Mouse (Mus musculus) midbrain, postnatal 0 days (tissue): Measurements from ENCODE around the gene Gvin1. TPM values are rescaled to one million over a fixed set of nuclear protein-coding genes. Genes with fewer than 3 reads are reported as not detected.
"Not testable (repeated sequence)": the region's sequence is repeated elsewhere in the genome, so short reads cannot be mapped to it uniquely, and the experiment has no call there.

Experiments used
- ATAC-seq: fragments of 200-750 bp; cut with Nextera tagmentation; 2 replicates; pipeline ENCODE4 v1.8.0; 2017; ENCODE audit warnings: moderate number of reproducible peaks, mild to moderate bottlenecking, moderate TSS enrichment, moderate library complexity; ENCODE audit not compliant: low FRiP score
- DNase-seq: peaks from one replicate; pipeline ENCODE4 v3.0.0-alpha.2; 2015; ENCODE audit warnings: low spot score
- H3K27ac ChIP-seq: fragments of 300-500 bp; sonication (generic); 2 replicates; pipeline ENCODE4 v1.5.1; 2014; ENCODE audit warnings: low read depth, mild to moderate bottlenecking, low read length, mixed read lengths
- H3K27me3 ChIP-seq: fragments of 300-500 bp; sonication (generic); 2 replicates; pipeline ENCODE4 v1.6.1; 2014; ENCODE audit warnings: low read length, control low read depth, mixed read lengths; ENCODE audit not compliant: insufficient read depth
- H3K36me3 ChIP-seq: fragments of 300-500 bp; sonication (generic); 2 replicates; pipeline ENCODE4 v1.6.1; 2014; ENCODE audit warnings: low read length, control low read depth, mixed read lengths; ENCODE audit not compliant: insufficient read depth
- H3K4me1 ChIP-seq: fragments of 300-500 bp; sonication (generic); 2 replicates; pipeline ENCODE4 v1.6.1; 2014; ENCODE audit warnings: mild to moderate bottlenecking, control low read depth, antibody characterized with exemption, low read length, mixed read lengths; ENCODE audit not compliant: insufficient read depth
- H3K4me2 ChIP-seq: fragments of 300-500 bp; sonication (generic); 2 replicates; pipeline ENCODE4 v1.6.1; 2014; ENCODE audit warnings: low read depth, mild to moderate bottlenecking, low read length, mixed read lengths; ENCODE audit not compliant: poor library complexity, severe bottlenecking
- H3K4me3 ChIP-seq: fragments of 300-500 bp; sonication (generic); 2 replicates; pipeline ENCODE4 v1.5.1; 2014; ENCODE audit warnings: low read depth, mild to moderate bottlenecking, low read length, moderate library complexity
- H3K9ac ChIP-seq: fragments of 300-500 bp; sonication (generic); replicated peaks from 2 replicates; pipeline ENCODE4 v1.6.1; 2014; ENCODE audit warnings: mild to moderate bottlenecking, low read length, moderate library complexity, mixed read lengths; ENCODE audit not compliant: poor library complexity, severe bottlenecking
- H3K9me3 ChIP-seq: fragments of 300-500 bp; sonication (generic); 2 replicates; pipeline ENCODE4 v1.6.1; 2016; ENCODE audit warnings: low read length, control low read depth
- CTCF ChIP-seq: IDR thresholded peaks from 2 replicates; pipeline ENCODE4 v1.5.1; 2016; ENCODE audit warnings: antibody characterized with exemption, mild to moderate bottlenecking
- WGBS: fragments of 180-500 bp; shearing (Covaris S2); extraction: QIAGEN DNeasy Blood & Tissue Kit; methylation state at CpG from one replicate; pipeline ENCODE4 v1.1.7; 2014; 5-methylcytosine and 5-hydroxymethylcytosine counted together
- polyA plus RNA-seq: library from polyadenylated mRNA; unstranded; fragments of >200 nt; fragmentation: Nextera tagmentation; extraction: Ambion mirVana; gene quantifications from 2 replicates; pipeline ENCODE4 v1.2.1, GENCODE M21; 2015
- total RNA-seq: library from RNA; depleted of rRNA; stranded (reverse); fragments of >200 nt; gene quantifications from 2 replicates; pipeline ENCODE4 v1.2.3, GENCODE M21; 2014; rRNA removed

Gene Gvin1
- 0.38 TPM in 1 of 2 replicates, not detected in the other for total RNA-seq
- polyA plus RNA-seq, result 0.04 and 0.13 TPM in 2 replicates

- H3K27me3 ChIP-seq, H3K4me3 ChIP-seq, H3K27ac ChIP-seq, H3K4me2 ChIP-seq, DNase-seq, H3K36me3 ChIP-seq, H3K9ac ChIP-seq, ATAC-seq, H3K9me3 ChIP-seq, H3K4me1 ChIP-seq: not testable (repeated sequence)
- 75% methylated on average over 1 of the region's 1 CpGs for WGBS
These were observed at the start of gene Gvin1 for GRCm38 (mm10) chr7:106215177-106215576. Gene Gvin1, minus strand, starts transcription at chr7:106215326.

- Histone ChIP-seq H3K27ac (no peak overlapping the region), H3K9me3 (peaks cover 8% of the 10 kb centered on the region; the same call in 1 of the 2 replicates), H3K9ac (no peak overlapping the region), H3K4me3 (no peak overlapping the region), H3K4me1 (no peaks in the 10 kb centered on the region), H3K27me3 (no peaks in the 10 kb centered on the region), H3K4me2 (no peak overlapping the region), H3K36me3 (no peaks in the 10 kb centered on the region)
- ATAC-seq (0 out of 2 replicates have a peak, but pooled peaks have one; percentile 47), DNase-seq (no peak)
- WGBS, result 84% methylated on average over 2 of the region's 2 CpGs
- no peak for TF ChIP-seq CTCF
These were observed 36.9 kb upstream of the Gvin1 start for GRCm38 (mm10) chr7:106251844-106252517.

DNA sequence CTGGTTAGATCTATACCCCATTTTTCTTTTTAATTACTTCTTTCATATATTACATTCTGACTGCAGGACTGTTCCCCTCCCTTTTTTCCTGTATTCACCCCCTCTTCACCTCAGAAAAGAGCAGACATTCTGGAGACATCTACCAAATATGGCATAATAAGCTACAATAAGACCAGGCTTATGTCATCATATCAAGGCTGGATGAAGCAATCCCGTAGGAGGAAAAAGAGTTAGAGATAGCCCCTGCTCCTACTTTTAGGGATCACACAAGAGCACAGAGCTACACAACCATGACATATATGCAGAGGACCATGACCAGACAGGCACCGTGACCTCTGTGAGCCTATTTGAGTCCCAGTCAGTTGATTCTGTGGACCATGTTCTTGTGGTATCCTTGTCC, 33.8 kb upstream of the Gvin1 start:
- no peak for TF ChIP-seq CTCF
- Histone ChIP-seq H3K4me1 (no peaks in the 10 kb centered on the region), H3K9me3 (peaks cover 8% of the 10 kb centered on the region; the same call in 1 of the 2 replicates), H3K4me2 (no peak overlapping the region), H3K9ac (no peak overlapping the region), H3K36me3 (no peaks in the 10 kb centered on the region), H3K27me3 (no peaks in the 10 kb centered on the region), H3K27ac (no peak overlapping the region), H3K4me3 (no peak overlapping the region)
- no peak for DNase-seq
- WGBS, result 88% methylated on average over 2 of the region's 2 CpGs
- no peak for ATAC-seq

DNA sequence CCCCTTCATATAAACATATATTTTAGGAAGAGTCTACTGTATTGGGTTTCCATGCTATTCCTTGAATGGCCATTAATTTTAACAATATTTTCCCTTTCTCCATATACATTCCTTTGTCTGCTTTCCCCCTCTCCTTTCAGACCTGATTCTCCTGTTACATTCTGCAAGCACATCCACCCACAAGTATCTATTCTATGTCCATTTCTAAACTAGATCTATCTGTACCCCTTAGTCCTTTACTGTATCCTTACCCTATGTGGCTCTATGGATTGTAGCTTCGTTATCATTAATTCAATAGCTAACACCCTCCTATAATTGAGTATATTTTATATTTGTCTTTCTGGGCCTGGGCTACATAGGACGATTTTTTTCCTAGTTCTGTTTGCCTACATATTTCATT, 33.1 kb upstream of the Gvin1 start:
- ATAC-seq (no peak), DNase-seq (no peak)
- Histone ChIP-seq H3K9me3 (peaks cover 8% of the 10 kb centered on the region; the same call in 1 of the 2 replicates), H3K9ac (no peak overlapping the region), H3K4me2 (no peak overlapping the region), H3K4me1 (no peaks in the 10 kb centered on the region), H3K27ac (no peak overlapping the region), H3K4me3 (no peak overlapping the region), H3K36me3 (no peaks in the 10 kb centered on the region), H3K27me3 (no peaks in the 10 kb centered on the region)
- 71% methylated on average over 2 of the region's 2 CpGs for WGBS
- TF ChIP-seq CTCF, result no peak

DNA sequence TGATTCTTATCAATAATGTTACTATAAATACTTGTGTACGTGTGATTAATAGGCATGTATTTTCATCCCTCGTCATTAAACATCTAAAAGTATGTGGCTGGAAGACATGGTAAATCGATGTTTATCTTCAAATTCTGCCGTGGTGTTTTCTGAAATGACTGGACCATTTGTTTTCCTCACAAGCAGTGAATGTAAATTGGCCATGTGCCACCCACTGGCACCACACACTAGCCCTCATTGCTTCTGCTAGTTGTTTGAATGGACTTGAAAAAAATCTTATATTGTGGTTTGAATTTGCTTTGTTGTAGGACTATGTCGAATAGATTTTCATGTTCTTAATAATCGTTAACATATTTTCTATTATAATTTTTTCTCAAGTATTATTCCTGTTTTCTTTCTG, 30.5 kb upstream of the Gvin1 start:
- H3K4me2 ChIP-seq, result no peak overlapping the region
- H3K4me3 ChIP-seq, result no peak overlapping the region
- H3K27ac ChIP-seq, result no peak overlapping the region
- TF ChIP-seq CTCF, result no peak
- no peaks in the 10 kb centered on the region for H3K36me3 ChIP-seq
- ATAC-seq (no peak), DNase-seq (peak; percentile 31)
- 85% methylated on average over 6 of the region's 6 CpGs for WGBS
- H3K4me1 ChIP-seq, result no peaks in the 10 kb centered on the region
- H3K9me3 ChIP-seq, result no peaks in the 10 kb centered on the region
- no peak overlapping the region for H3K9ac ChIP-seq
- H3K27me3 ChIP-seq, result no peaks in the 10 kb centered on the region

DNA sequence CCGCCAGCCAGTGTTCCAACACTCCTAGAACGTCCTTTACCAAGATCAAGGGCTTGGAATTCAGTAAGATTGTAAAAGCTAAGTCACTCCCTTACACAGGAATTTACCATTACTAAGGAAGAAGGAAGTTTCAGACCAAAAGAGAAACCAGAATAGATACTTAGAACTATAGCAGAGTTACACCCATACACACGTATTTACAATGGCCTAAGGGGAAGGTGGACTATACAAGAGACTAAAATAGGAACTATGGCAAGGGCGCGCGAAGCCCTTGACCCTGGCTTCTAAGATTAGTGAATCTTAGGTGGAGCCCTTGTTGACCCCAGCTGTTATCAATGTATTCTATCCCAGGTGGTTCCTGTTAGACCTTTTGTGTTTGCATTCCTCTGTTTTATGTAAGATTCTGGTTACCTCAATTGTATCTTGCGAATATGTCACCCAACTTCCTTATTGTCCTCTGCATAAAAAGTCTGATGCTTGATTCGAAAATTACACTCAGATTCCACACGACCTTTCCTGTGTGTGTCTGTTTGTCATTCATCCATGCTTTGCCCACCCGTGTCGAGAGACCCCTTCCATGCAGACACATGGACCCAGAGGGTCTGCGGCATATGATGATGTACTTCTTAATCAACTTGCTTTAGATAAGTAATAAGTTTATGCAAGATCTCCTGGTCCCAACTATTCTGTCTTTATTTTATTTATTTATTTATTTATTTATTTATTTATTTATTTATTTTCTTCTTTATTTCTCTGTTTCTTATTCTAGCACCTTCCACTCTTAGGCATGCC, 25.6 kb upstream of the Gvin1 start:
- H3K4me1 ChIP-seq, H3K27me3 ChIP-seq, H3K27ac ChIP-seq, H3K9ac ChIP-seq, H3K36me3 ChIP-seq, H3K4me2 ChIP-seq, H3K9me3 ChIP-seq, H3K4me3 ChIP-seq, DNase-seq: not testable (repeated sequence)
- WGBS, result 89% methylated on average over 12 of the region's 12 CpGs
- 0 out of 2 replicates have a peak, but pooled peaks have one; percentile 20 for ATAC-seq
